9 mouse cellular contexts compared by ENCODE assay signal in genomic region chr9:72701441-72701840, GRCm38 (mm10).
"Had no signal": no experiment of that assay in that cellular context is flagged by ENCODE, and none has a peak within 500 bp of the region (broad histone marks: within the 10 kb centered on the region; RNA-seq: fewer than 3 reads in every experiment).

No protein-coding gene starts in this region.

- H3K4me1 ChIP-seq: limb, embryonic 12.5 days; midbrain, embryonic 12.5 days had no signal

- ATAC-seq: midbrain, embryonic 16.5 days had no signal

- H3K27me3 ChIP-seq: kidney, embryonic 15.5 days; limb, embryonic 12.5 days; midbrain, embryonic 12.5 days; stomach, embryonic 15.5 days had no signal

- H3K9me3 ChIP-seq: kidney, embryonic 15.5 days; limb, embryonic 12.5 days; midbrain, embryonic 12.5 days; stomach, embryonic 15.5 days had no signal

- H3K4me2 ChIP-seq: kidney, embryonic 15.5 days; limb, embryonic 12.5 days; midbrain, embryonic 12.5 days; stomach, embryonic 15.5 days had no signal

- H3K9ac ChIP-seq: kidney, embryonic 15.5 days; limb, embryonic 12.5 days; liver, embryonic 14.5 days; midbrain, embryonic 12.5 days; stomach, embryonic 15.5 days had no signal

- H3K4me3 ChIP-seq: kidney, embryonic 15.5 days; limb, embryonic 12.5 days; midbrain, embryonic 12.5 days; stomach, embryonic 15.5 days had no signal

- H3K27ac ChIP-seq: kidney, embryonic 15.5 days; limb, embryonic 12.5 days; liver, embryonic 14.5 days; midbrain, embryonic 12.5 days; stomach, embryonic 15.5 days had no signal

- DNase-seq: liver; right cerebral cortex, postnatal 14 days; thymus, postnatal 4 days had no signal
